Mouse (Mus musculus): Measurements from ENCODE around the gene Cpxm2. TPM values are rescaled to one million over a fixed set of nuclear protein-coding genes. Genes with fewer than 3 reads are reported as not detected.

Cpxm2 gene
- total RNA-seq, 2 experiments from 2014 or later: 14.3 to 17.2 TPM

DNA sequence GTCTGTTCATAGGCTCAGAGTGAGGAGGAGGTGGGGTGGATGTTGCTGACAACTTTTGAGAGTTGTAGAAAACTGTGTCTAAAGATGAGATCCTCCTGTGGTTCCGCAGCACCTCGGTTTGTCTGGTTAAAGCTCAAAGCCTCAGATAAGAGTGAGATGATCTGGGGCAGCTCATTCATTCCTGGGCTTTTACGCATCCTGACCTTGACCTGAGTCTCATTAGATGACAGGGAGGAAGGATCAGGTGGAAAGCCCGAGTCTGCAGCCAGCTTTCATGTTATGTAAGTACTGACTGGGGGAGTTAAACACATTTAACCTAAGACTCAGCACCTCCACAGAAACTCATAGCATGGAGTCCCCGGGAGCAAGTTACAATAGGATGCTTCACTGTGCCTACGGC is 127.9 kb downstream of the Cpxm2 start:
- DNase-seq: peak; percentile 2 to 15

DNA sequence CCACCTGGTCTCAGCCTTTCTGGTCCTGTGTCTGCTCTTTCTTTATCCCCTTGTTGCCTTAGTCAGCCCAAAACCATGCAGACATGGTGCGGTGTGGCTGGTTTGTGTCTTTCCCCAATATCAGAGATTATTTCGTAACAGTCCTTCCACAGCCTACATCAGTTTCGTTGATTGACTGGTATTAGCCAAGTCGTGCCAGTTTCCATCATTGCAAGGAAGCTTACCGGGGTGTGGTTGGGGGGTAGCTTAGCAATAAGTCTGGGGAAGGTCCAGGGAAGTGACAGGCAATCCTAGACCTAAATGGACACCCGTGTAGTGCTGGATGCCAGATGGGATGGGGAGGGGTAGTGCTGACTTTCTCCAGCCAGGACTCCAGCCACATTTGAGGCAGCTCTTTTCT is 128.9 kb downstream of the Cpxm2 start:
- no peak for DNase-seq

DNA sequence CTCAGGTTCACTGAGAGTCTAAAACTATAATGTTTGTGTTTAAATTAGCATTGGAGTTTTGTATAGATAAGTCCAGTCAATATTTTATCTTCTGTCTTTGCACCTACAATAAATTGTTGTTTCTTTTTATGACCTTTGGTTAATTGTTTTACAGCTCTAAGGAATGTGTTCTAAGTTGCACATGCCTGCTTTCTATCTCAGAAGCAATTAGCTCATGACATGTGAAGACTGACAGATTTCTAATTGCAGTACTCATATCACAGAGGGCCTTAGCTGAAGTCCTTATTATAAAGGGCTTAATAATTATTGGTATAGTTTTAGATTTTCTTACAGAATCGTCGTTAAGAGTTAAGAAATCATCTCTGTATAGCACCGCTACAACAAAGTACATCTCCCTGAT is 138.6 kb downstream of the Cpxm2 start:
- DNase-seq: no peak

DNA sequence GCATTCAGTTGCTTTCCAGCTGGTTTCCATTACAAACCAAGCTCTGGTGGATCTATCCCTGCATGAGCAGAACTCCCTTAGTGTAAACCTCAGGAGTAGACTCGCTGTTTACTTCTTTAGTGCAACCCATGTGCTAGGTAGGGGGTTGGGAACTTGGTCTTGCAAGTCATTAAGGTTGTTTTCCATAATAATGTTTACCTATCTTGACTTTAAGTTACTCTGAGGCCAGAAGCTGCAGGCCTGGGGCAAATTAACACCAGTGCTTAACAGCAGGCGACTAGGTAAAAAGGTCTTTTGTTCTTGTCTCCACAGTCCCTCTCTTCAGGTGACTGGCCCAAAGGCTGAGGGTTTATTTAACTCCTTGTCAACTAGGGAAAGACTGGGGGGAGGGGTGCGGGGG is 139.3 kb downstream of the Cpxm2 start:
- no peak for DNase-seq

DNA sequence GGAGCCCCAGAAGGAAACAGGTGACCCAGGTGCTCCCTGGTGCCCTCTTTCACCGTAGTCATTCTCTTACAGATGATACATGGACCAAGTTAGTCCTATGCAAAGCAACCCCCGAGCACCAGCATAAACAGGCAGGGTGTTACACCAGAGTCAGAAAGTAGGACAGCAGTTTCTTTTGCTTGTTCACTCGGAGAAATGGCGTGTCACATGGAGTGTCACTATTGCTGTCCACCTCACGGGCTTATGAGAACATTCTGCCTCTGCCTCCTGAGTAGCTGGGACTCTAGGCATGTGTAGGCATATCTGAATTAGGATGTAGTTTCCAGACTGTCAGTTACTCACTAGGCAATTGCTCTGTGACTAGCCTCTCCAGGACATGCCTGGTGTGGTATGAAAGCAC is 140.6 kb downstream of the Cpxm2 start:
- DNase-seq: no peak

DNA sequence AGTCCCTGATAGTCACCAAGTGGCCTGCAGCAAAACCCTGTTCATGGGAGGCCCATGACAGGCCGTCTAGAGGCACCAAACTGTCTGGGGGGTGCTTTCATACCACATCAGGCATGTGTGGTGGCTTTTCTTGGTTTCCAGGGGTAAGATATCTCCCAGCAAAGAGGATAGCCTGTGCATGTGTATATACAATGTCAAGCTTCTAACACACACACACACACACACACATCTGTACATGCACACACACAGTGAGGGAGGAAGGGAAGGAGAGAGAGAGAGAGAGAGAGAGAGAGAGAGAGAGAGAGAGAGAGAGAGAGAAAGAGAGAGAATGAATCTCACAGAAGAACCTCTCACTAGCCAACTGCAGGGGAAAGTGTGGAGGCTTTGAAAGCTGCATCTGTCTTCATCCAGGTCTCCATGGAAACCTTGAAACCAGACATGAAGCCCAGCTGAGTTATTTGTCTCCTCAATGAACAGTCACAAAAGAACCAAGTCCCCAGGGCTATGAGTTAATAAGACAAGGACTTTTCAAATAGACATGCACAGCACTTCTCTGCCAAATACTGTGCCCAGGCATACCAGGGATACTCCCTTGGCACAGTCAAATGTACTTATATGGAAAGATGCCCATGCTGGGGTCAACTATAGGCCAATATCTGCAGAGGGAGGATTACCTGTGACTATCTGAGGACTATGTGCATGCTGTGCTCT is 141.4 kb downstream of the Cpxm2 start:
- DNase-seq: no peak

DNA sequence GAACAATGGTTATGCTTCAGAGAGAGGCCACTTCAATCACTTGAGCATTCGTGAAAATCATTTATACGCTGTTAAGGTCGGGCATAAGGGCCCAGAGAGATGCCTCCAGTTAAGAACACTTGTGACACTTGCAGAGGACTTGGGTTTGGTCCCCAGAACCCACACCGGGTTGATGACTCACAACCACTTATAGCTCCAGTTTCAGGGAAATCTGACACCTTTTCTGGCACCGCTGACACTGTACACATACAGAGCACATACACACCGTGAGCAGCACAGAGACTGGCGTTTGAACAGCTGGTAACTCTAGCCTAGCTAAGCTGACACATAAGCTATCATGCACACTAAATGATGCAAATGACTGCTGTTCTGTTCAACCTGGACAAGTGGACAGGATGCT is 145.5 kb downstream of the Cpxm2 start:
- DNase-seq: no peak

DNA sequence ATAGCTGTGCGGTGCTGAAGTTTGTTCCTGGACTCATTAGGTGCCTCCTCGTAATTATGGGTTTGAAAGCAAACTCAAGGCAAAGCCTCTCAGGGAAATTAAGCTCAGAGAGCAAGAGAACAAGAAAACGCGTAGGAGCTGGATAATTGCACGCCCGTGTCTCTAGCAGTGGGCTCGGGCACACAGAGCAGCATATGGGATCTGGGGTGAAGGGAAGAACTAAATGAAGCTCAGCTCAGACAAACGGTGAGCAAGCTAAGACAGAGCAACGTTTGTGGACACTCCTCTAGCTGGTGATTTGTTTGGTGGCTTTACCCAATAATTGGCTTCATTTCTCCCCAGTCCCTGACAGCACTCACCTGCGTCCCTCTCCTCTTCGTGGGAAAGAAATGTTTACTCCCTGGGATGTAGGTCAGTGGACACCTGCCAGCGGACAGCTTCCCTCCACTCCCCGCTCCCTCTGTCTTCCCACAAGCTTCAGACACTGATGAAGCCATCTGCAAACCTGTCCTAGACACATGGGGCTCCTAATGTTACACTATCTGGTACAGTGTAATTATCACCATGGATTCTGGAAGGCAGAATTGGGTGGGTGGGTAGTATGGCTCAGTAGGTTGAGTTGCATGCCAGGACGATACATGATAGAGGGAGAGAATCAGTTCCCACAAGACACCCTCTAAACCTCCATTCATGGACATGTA is 148.4 kb downstream of the Cpxm2 start:
- no peak for DNase-seq

DNA sequence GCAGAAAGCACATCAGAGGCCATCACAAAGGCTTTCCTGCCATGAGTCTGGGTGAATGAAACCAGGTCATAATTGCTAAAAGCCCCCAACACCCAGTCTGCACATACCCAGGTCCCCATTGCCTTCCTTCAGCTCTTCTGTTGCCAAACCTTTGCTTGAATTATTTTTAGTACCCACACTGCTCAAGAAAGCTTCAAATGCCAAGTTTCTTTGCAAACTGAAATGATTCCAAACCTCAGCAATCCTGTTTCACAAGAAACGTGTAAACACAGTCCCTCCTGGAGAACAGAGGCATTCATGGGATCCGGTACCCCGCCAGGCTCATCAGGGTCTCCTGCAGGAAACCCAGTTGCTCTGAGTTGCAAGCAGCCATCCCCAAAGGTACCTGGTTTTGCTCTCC is 161.7 kb downstream of the Cpxm2 start:
- DNase-seq: no peak

DNA sequence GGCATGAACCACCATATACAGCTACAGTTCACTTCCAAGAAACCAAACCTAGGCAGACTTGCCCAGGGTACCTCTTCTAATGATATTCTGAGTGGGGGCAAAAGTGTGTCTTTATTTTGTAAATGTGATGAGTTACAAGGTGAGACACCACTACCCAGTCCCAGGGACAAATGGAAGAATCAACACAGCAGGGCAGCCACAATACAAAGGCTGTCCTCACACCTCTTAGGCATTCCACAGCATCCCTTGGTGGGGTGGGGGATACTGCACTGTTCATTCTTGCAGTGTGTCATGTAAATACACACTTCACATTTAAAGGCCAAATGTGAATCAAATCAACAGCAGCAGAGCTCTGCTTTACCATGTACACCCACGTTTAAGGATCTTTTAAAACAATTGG is 162.3 kb downstream of the Cpxm2 start:
- no peak for DNase-seq

DNA sequence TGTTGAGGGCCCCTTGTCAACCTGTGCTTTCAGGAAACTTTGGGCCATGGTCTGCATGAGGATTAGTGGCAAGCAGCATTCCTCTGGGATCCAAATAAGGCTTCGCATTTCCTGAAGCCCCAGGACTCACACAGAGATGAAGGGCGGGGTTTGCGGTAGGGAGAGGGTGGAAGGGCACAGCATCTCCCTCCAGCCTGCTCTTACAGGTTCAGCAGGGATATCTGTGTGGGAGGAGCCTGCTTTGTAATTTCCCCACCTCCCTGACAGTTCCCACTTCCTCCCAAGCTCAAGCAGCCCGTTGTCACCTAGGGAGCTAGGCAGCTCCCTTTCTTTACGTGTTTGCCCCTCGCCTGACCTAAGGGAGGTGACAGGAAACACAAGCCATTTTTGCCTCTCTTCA is 165.5 kb downstream of the Cpxm2 start:
- DNase-seq: no peak

Other genes starting within 250 kb of the Cpxm2 start
- not detected for gene Gpr26, start 188.3 kb downstream of the Cpxm2 start, total RNA-seq (2021)
- gene Chst15, start 162.5 kb upstream of the Cpxm2 start, total RNA-seq (2021): 10 to 100 TPM; 38.9 to 58.6 TPM